Mouse (Mus musculus): ENCODE measurements around the gene Pla2g4a. TPM values are rescaled to one million over a fixed set of nuclear protein-coding genes. Genes with fewer than 3 reads are reported as not detected.
"Not testable (repeated sequence)": the region's sequence is repeated elsewhere in the genome, so short reads cannot be mapped to it uniquely, and the experiment has no call there.

Pla2g4a gene
- polyA plus RNA-seq, 1 experiment from 2014 or later = 6.6 TPM

DNA sequence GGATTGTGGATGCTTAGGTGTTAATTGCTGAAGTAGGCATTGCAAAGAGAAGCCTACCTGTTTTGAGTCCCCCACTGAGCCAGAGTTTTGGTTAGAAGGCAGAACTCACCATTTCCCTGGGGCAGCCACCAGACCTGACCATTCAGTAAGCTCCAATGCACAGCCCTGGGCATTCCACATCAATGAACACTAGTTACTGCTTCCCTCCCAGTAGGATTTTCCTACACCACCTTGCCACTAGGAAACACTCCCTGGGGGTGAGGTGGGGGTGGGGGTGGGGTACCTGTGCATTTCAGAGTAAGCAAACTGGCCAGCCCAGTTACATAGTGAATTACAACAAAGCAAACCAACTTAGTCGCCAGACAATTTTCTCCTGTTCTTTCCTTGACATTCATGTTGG lies 10.8 kb downstream of the Pla2g4a start:
- H3K4me3 ChIP-seq = no peak overlapping the region
- H3K4me1 ChIP-seq (replicated peaks) = no peaks in the 10 kb centered on the region
- no peaks in the 10 kb centered on the region for H3K27me3 ChIP-seq (ENCODE audit: insufficient read depth, poor library complexity, severe bottlenecking)
- H3K9me3 ChIP-seq = no peaks in the 10 kb centered on the region
- H3K27ac ChIP-seq = no peak overlapping the region
- no peak for DNase-seq (ENCODE audit: low spot score)
- H3K36me3 ChIP-seq = no peaks in the 10 kb centered on the region
- WGBS = 80% methylated on average over 1 of the region's 1 CpGs

DNA sequence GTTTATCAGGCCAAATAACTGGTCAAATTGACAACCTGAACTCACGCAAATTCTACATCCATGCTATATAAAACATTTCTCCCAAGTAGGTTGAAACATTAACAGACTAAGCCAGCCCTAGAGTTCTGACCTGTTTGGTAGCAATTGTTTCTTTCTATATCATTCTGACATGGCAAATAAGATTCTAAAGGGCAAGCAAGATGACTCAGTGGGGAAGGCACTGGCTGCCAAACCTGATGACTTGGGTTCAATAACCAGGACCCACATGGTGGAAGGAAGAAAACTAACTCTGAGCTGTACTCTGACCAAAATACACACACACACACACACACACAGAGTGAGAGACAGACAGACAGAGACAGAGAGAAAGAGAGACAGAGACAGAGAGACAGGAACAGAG lies 11.8 kb downstream of the Pla2g4a start:
- no peak overlapping the region for H3K27ac ChIP-seq
- no peak overlapping the region for H3K4me3 ChIP-seq
- WGBS = 95% methylated on average over 1 of the region's 1 CpGs
- no peaks in the 10 kb centered on the region for H3K9me3 ChIP-seq
- H3K4me1 ChIP-seq (replicated peaks) = no peaks in the 10 kb centered on the region
- H3K27me3 ChIP-seq (ENCODE audit: insufficient read depth, poor library complexity, severe bottlenecking) = no peaks in the 10 kb centered on the region
- no peaks in the 10 kb centered on the region for H3K36me3 ChIP-seq
- no peak for DNase-seq (ENCODE audit: low spot score)

GRCm38 (mm10) chr1:149948066-149948825 lies 12.8 kb downstream of the Pla2g4a start:
- H3K27ac ChIP-seq = no peak overlapping the region
- no peaks in the 10 kb centered on the region for H3K36me3 ChIP-seq
- H3K9me3 ChIP-seq = no peaks in the 10 kb centered on the region
- no peak for DNase-seq (ENCODE audit: low spot score)
- no peaks in the 10 kb centered on the region for H3K27me3 ChIP-seq (ENCODE audit: insufficient read depth, poor library complexity, severe bottlenecking)
- 87% methylated on average over 8 of the region's 8 CpGs for WGBS
- H3K4me1 ChIP-seq (replicated peaks) = no peaks in the 10 kb centered on the region
- no peak overlapping the region for H3K4me3 ChIP-seq

- 70% methylated on average over 5 of the region's 5 CpGs for WGBS
- Histone ChIP-seq H3K27ac (no peak overlapping the region), H3K4me3 (no peak overlapping the region), H3K27me3 (ENCODE audit: insufficient read depth, poor library complexity, severe bottlenecking) (no peaks in the 10 kb centered on the region), H3K9me3 (no peaks in the 10 kb centered on the region), H3K36me3 (no peaks in the 10 kb centered on the region), H3K4me1 (replicated peaks) (no peaks in the 10 kb centered on the region)
- no peak for DNase-seq (ENCODE audit: low spot score)
These were observed 14.1 kb downstream of the Pla2g4a start for GRCm38 (mm10) chr1:149946993-149947392.

GRCm38 (mm10) chr1:149946432-149946831 lies 14.7 kb downstream of the Pla2g4a start:
- DNase-seq (ENCODE audit: low spot score) = no peak
- WGBS = 90% methylated on average over 3 of the region's 3 CpGs
- H3K4me1 ChIP-seq (replicated peaks) = no peaks in the 10 kb centered on the region
- H3K36me3 ChIP-seq = no peaks in the 10 kb centered on the region
- no peak overlapping the region for H3K4me3 ChIP-seq
- H3K27me3 ChIP-seq (ENCODE audit: insufficient read depth, poor library complexity, severe bottlenecking) = no peaks in the 10 kb centered on the region
- H3K27ac ChIP-seq = no peak overlapping the region
- no peaks in the 10 kb centered on the region for H3K9me3 ChIP-seq

DNA sequence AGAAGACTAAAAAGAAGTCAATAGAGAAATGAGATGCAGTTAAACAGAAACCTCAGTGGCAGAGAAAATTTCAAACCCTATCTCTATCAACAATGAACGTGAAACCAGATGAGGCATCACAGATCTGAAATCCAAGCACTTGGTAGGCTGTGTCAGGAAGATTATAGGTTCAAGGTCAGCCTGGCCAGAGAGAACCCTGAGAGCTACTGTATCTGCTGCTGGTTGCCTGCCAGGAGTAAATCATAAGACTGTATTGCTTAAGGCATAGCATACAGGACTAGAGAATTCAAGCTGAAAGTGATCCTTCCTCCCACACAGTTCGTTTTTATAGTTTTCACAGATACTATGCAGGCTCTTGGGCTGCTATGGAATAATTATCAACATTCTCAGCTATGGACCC lies 17.5 kb downstream of the Pla2g4a start:
- no peaks in the 10 kb centered on the region for H3K4me1 ChIP-seq (replicated peaks)
- H3K36me3 ChIP-seq = no peaks in the 10 kb centered on the region
- no peak overlapping the region for H3K27ac ChIP-seq
- no peaks in the 10 kb centered on the region for H3K27me3 ChIP-seq (ENCODE audit: insufficient read depth, poor library complexity, severe bottlenecking)
- H3K4me3 ChIP-seq = no peak overlapping the region
- no peaks in the 10 kb centered on the region for H3K9me3 ChIP-seq
- no peak for DNase-seq (ENCODE audit: low spot score)
- 77% methylated on average over 2 of the region's 2 CpGs for WGBS

GRCm38 (mm10) chr1:149940301-149940700 lies 20.8 kb downstream of the Pla2g4a start:
- DNase-seq (ENCODE audit: low spot score) = no peak
- H3K27ac ChIP-seq = no peak overlapping the region
- no peaks in the 10 kb centered on the region for H3K4me1 ChIP-seq (replicated peaks)
- no peaks in the 10 kb centered on the region for H3K36me3 ChIP-seq
- no peaks in the 10 kb centered on the region for H3K9me3 ChIP-seq
- 84% methylated on average over 1 of the region's 1 CpGs for WGBS
- H3K4me3 ChIP-seq = no peak overlapping the region
- no peaks in the 10 kb centered on the region for H3K27me3 ChIP-seq (ENCODE audit: insufficient read depth, poor library complexity, severe bottlenecking)

GRCm38 (mm10) chr1:149939261-149940032 lies 21.6 kb downstream of the Pla2g4a start:
- Histone ChIP-seq H3K36me3 (no peaks in the 10 kb centered on the region), H3K4me1 (replicated peaks) (no peaks in the 10 kb centered on the region), H3K27ac (no peak overlapping the region), H3K9me3 (no peaks in the 10 kb centered on the region), H3K4me3 (no peak overlapping the region), H3K27me3 (ENCODE audit: insufficient read depth, poor library complexity, severe bottlenecking) (no peaks in the 10 kb centered on the region)
- whole genome bisulfite sequencing = 92% methylated on average over 9 of the region's 9 CpGs
- DNase-seq (ENCODE audit: low spot score) = no peak

- H3K27me3 ChIP-seq (ENCODE audit: insufficient read depth, poor library complexity, severe bottlenecking) = no peaks in the 10 kb centered on the region
- no peak overlapping the region for H3K27ac ChIP-seq
- no peak for DNase-seq (ENCODE audit: low spot score)
- H3K9me3 ChIP-seq = no peaks in the 10 kb centered on the region
- H3K36me3 ChIP-seq = no peaks in the 10 kb centered on the region
- no peak overlapping the region for H3K4me3 ChIP-seq
- no peaks in the 10 kb centered on the region for H3K4me1 ChIP-seq (replicated peaks)
- 83% methylated on average over 4 of the region's 4 CpGs for WGBS
These were observed 23.3 kb downstream of the Pla2g4a start for GRCm38 (mm10) chr1:149937825-149938224.

DNA sequence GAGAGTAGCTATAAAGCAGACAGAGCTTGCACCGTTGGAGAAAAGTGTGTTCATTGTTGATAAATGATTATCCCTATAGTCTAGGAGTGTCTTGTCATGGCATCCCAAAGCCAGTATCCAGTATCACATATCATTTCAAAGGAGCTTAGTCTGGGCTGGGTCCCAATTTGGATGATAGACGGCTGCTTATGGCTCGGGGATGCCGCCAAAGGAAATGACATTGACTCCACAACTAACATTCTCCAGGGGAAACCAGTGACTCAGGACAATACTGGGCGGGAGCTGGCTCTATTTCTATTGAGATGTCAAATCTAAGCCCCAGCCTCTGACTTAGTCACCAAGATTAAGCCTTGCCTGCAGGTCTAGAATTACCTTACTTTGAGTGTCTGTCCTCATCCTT lies 31.9 kb downstream of the Pla2g4a start:
- Histone ChIP-seq H3K4me1 (replicated peaks) (no peaks in the 10 kb centered on the region), H3K36me3 (no peaks in the 10 kb centered on the region), H3K4me3 (no peak overlapping the region), H3K9me3 (no peaks in the 10 kb centered on the region), H3K27me3 (ENCODE audit: insufficient read depth, poor library complexity, severe bottlenecking) (no peaks in the 10 kb centered on the region), H3K27ac (no peak overlapping the region)
- 83% methylated on average over 5 of the region's 5 CpGs for WGBS
- no peak for DNase-seq (ENCODE audit: low spot score)

GRCm38 (mm10) chr1:149923737-149924136 lies 37.4 kb downstream of the Pla2g4a start:
- H3K27me3 ChIP-seq (ENCODE audit: insufficient read depth, poor library complexity, severe bottlenecking); H3K4me1 ChIP-seq (replicated peaks); H3K27ac ChIP-seq; H3K4me3 ChIP-seq; DNase-seq (ENCODE audit: low spot score); H3K36me3 ChIP-seq; H3K9me3 ChIP-seq: not testable (repeated sequence)
- 75% methylated on average over 1 of the region's 1 CpGs for WGBS

- Histone ChIP-seq H3K4me3 (no peak overlapping the region), H3K4me1 (replicated peaks) (0 out of 2 replicates have a peak, but pooled peaks cover 4% of the 10 kb centered on the region), H3K36me3 (no peaks in the 10 kb centered on the region), H3K9me3 (no peaks in the 10 kb centered on the region), H3K27ac (no peak overlapping the region), H3K27me3 (ENCODE audit: insufficient read depth, poor library complexity, severe bottlenecking) (no peaks in the 10 kb centered on the region)
- WGBS = 34% methylated on average over 1 of the region's 1 CpGs
- no peak for DNase-seq (ENCODE audit: low spot score)
These were observed 38.9 kb downstream of the Pla2g4a start for GRCm38 (mm10) chr1:149922219-149922618.

- H3K4me1 ChIP-seq (replicated peaks) = 0 out of 2 replicates have a peak, but pooled peaks cover 4% of the 10 kb centered on the region
- no peak overlapping the region for H3K4me3 ChIP-seq
- H3K9me3 ChIP-seq = no peaks in the 10 kb centered on the region
- no peaks in the 10 kb centered on the region for H3K27me3 ChIP-seq (ENCODE audit: insufficient read depth, poor library complexity, severe bottlenecking)
- no peak for DNase-seq (ENCODE audit: low spot score)
- WGBS = 88% methylated on average over 5 of the region's 5 CpGs
- H3K36me3 ChIP-seq = no peaks in the 10 kb centered on the region
- no peak overlapping the region for H3K27ac ChIP-seq
These were observed 39.8 kb downstream of the Pla2g4a start for GRCm38 (mm10) chr1:149921325-149921724.

All from hindbrain, embryonic 10.5 days (tissue).